Mouse (Mus musculus): ENCODE measurements at regions not wholly inside any gene's neighbourhood (a gene's known extent, or its start where the extent isn't known, plus 50 kb on each side); places are given as distances from the start of the nearest gene placed in this dataset.
"Not testable (repeated sequence)": the region's sequence is repeated elsewhere in the genome, so short reads cannot be mapped to it uniquely, and the experiment has no call there.

GRCm38 (mm10) chr13:113484159-113484762, 134.1 kb downstream of the Snx18 start:
- DNase-seq (ENCODE audit: low spot score), result no peak

- DNase-seq (ENCODE audit: low spot score), result no peak
Observed at GRCm38 (mm10) chr13:113482911-113483310, 135.5 kb downstream of the Snx18 start.

- DNase-seq (ENCODE audit: low spot score), result no peak
Observed at GRCm38 (mm10) chr13:113477901-113478510, 140.4 kb downstream of the Snx18 start.

- no peak for DNase-seq (ENCODE audit: low spot score)
Observed at GRCm38 (mm10) chr13:113470822-113471557, 147.4 kb downstream of the Snx18 start.

- DNase-seq (ENCODE audit: low spot score), result no peak
Observed at GRCm38 (mm10) chr13:113464190-113465064, 153.9 kb downstream of the Snx18 start.

- DNase-seq (ENCODE audit: low spot score), result no peak
Observed at GRCm38 (mm10) chr13:113463420-113463819, 154.9 kb downstream of the Snx18 start.

GRCm38 (mm10) chr13:113454490-113455295, 161.7 kb downstream of the BC067074 start:
- no peak for DNase-seq (ENCODE audit: low spot score)

GRCm38 (mm10) chr13:113448378-113448777, 155.4 kb downstream of the BC067074 start:
- DNase-seq (ENCODE audit: low spot score), result no peak

GRCm38 (mm10) chr13:113446226-113446625, 153.3 kb downstream of the BC067074 start:
- no peak for DNase-seq (ENCODE audit: low spot score)

GRCm38 (mm10) chr13:113444481-113444880, 151.5 kb downstream of the BC067074 start:
- DNase-seq (ENCODE audit: low spot score), result not testable (repeated sequence)

- DNase-seq (ENCODE audit: low spot score), result no peak
Observed at GRCm38 (mm10) chr13:113443078-113443477, 150.1 kb downstream of the BC067074 start.

GRCm38 (mm10) chr13:113442169-113442568, 149.2 kb downstream of the BC067074 start:
- no peak for DNase-seq (ENCODE audit: low spot score)

- no peak for DNase-seq (ENCODE audit: low spot score)
Observed at GRCm38 (mm10) chr13:113440137-113440536, 147.2 kb downstream of the BC067074 start.

- DNase-seq (ENCODE audit: low spot score), result no peak
Observed at GRCm38 (mm10) chr13:113439516-113439915, 146.6 kb downstream of the BC067074 start.

GRCm38 (mm10) chr13:113438872-113439271, 145.9 kb downstream of the BC067074 start:
- DNase-seq (ENCODE audit: low spot score), result no peak

- no peak for DNase-seq (ENCODE audit: low spot score)
Observed at GRCm38 (mm10) chr13:113436288-113436687, 143.3 kb downstream of the BC067074 start.

- DNase-seq (ENCODE audit: low spot score), result no peak
Observed at GRCm38 (mm10) chr13:113435117-113435516, 142.2 kb downstream of the BC067074 start.

GRCm38 (mm10) chr13:113433456-113433855, 140.5 kb downstream of the BC067074 start:
- no peak for DNase-seq (ENCODE audit: low spot score)

GRCm38 (mm10) chr13:113429615-113430014, 136.7 kb downstream of the BC067074 start:
- no peak for DNase-seq (ENCODE audit: low spot score)
